Mouse (Mus musculus) urinary bladder, postnatal 14 days (tissue): ENCODE results near the gene Pou2f3.

ENCODE experiments used
- DNase-seq: peaks from one replicate; pipeline ENCODE4 v3.0.0; 2021; ENCODE audit warnings: low spot score

Gene Pou2f3

DNA sequence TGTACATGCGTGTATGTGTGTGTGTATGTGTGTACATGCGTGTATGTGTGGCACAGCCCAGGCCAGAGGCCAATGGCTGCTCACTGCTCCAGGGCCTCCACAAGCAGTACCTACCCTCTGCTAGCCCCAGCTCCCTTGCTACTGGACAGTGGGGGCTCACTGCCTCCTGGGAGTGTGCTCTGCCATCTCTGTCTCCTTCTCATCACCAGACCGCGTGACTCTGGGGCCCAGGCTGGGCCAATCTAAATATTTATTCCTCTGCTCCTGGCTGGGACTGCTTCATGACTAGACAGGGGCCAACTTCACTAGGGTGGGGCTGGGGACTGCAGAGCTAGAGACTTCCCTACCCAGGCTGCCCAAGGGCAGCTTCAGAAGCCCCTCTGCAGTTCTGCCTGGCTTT lies 21.6 kb upstream of the Pou2f3 start:
- peak; percentile 60 for DNase-seq

GRCm38 (mm10) chr9:43230886-43231285 lies 20.7 kb upstream of the Pou2f3 start:
- DNase-seq: no peak

- no peak for DNase-seq
Observed at GRCm38 (mm10) chr9:43229962-43230361, 19.8 kb upstream of the Pou2f3 start.

DNA sequence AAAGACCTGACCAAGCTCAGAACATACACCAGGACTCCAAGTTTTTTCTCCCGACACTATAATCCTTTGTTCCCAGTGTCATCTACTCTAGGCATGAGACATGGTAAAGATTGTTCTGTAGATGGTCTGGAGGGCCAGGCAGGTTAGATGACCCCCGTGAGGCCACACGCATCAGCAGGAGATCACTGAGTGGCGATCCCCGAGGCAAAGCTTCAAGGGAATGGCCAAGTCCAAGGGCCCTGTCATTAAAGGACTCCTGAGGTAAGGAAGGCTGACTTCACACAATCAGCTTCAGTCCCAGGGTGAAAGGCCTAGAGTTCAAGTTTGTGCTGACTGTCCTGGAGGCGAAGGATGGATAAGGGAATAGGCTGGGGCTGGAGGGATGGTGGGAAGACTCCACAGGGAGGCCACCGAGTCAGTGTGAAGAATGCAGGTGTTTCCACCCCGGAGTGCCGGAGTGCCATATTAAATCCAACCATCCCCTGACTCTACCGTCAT lies 19.3 kb upstream of the Pou2f3 start:
- DNase-seq: no peak

DNA sequence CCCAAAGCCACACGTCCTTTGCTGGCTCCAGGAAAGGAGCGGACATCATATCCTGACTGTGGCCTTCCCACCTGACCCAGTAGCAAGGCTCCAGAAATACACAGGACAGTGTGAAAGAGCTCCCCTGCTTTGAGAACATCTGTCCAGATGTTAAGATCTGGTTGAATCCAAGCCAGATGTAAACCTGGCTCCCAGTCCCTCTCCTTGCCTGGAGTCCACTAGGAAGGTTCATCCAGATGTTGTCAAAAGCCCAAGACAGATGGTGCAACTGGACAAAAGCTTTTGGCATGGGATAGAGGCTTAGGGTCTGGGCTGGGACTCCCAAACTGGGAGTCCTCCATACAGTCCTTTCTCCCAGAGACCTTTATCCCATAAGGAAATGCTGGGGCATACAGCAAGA lies 18.6 kb upstream of the Pou2f3 start:
- DNase-seq: no peak

- no peak for DNase-seq
Observed at GRCm38 (mm10) chr9:43227626-43228025, 17.5 kb upstream of the Pou2f3 start.

DNA sequence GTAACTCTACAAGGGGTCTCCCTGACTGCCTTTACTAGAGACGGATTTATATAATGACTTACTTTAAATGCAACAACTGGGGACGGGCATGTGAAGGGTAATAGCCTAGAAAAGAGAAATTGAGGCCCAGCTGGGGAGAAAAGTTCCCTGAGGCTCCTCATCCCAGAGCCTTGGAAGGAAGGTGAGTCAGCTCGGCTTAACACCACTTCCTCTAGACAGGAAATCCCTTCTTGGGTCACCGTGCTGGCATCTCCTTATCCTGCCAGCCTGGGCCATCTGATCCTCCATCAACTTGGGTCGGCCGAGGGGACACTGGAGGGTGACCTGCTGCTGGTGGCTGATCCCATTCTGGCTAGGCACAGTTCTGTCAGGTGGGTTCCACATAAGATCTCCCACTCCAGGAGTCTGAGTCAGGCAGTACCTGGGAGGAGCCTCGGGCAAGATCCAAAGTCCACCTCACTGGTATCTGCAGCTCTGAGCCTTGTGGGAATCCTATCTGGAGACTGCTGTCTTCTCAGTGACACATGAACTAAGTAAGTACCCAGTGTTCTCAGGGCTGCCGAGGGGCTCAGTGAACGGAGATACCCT lies 16.5 kb upstream of the Pou2f3 start:
- DNase-seq: no peak

GRCm38 (mm10) chr9:43225481-43225880 lies 15.3 kb upstream of the Pou2f3 start:
- DNase-seq: no peak

- no peak for DNase-seq
Observed at GRCm38 (mm10) chr9:43224771-43225355, 14.7 kb upstream of the Pou2f3 start.

DNA sequence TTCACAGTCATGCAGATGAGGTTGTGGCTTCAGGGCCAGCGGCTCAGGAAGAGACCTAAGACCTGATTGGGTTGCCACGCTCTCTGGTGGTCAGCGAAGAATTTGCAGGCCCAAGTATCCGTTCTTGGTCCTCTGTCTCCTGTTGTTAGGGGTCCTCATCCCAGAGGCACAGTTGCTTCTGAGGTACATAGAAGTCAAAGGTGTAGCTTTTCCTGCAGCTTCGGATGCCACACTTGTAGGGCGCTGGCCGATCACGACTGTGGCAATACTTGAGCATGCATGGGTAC lies 12.2 kb upstream of the Pou2f3 start:
- DNase-seq: no peak

DNA sequence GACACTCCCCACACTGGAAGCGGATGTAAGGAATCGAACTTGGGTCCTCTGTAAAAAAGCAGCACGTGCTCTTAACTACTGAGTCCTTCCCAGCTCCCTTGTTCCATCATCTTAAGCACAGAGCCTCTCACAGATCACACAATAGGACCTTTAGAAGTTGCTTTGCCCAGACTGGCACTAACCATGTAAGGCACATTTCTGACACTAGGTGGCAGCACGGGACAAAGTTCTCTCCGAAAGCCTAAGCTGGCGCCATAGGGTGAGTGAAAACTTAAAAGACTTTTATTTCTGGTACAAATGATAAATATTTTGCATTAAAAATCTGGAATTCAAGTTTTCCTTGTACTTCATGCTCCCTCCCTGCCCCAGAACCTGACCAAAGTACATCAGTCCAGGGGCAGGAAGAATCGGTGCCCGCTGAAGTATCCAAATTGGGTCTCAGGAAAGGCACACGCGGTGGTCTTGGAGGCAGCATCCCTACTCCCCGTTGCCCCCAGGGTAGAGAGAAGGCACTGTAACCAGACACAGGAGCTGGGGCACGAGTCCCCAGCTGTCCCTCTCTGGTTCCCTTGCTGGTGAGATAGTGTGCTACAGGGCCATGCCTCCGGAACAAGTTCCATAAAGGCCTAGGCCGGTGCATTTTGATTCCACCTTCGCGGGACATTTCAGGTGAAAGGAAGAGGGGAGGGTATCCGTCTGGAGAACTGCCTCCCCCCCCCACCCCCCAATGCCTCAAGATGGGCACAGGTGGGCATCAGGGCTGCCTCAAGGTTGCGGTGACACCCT lies 11.7 kb upstream of the Pou2f3 start:
- DNase-seq: peak; percentile 89

DNA sequence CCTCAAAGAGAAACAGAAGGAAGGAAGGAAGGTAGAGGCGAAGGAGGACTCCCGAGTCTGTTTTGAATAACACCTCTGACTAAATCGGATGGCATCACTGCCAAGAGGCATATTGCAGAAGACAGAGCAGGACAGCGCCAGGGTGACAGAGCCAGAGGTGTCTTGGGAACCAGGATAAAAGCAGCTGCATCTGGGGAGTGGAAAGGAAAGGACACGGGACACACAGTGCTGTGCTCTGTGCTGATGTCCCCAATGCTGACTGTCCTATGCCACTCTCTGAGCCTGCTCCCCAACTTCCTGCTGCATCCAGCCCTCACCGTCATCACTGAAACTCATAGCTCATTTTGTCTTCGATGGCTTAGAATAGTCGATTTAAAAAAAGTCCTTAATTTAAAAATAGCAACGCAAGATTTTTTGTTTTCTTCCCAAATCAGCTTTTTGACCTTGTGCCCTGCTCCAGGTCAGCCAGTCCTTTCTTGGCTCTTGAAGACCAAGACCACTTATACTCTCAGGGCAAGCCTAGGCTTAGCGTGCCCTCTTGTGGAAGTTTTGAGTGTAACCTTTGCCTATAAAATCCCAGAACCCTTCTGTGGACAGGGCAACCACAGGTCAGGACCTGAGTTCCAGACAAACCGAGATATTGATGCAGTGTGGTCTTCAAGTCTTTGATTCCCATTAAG lies 742 bp upstream of the Pou2f3 start:
- DNase-seq: peak; percentile 66

DNA sequence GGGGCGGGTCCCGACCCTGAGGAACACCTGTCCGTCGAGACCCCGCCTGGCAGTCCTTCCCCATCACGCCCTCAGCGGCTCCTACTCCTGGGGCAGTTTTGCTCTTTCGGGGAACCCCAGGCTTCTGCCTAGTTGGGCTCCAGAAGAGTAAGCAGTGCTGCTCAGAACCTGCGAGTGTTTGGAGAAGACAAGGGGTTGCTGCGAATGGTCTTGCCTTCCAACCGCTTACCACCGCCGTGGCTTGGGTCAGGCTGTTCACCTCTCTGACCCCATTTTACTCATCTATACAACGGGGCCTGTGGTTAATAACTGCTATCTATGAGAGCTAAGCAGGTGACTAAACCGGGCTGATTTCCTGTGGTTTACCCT lies 4.2 kb downstream of the Pou2f3 start:
- DNase-seq: no peak

GRCm38 (mm10) chr9:43205343-43206021 lies 4.7 kb downstream of the Pou2f3 start:
- no peak for DNase-seq

- no peak for DNase-seq
Observed at GRCm38 (mm10) chr9:43200212-43200611, 10.0 kb downstream of the Pou2f3 start.

GRCm38 (mm10) chr9:43194001-43194400 lies 16.2 kb downstream of the Pou2f3 start:
- no peak for DNase-seq

GRCm38 (mm10) chr9:43191561-43191960 lies 18.6 kb downstream of the Pou2f3 start:
- DNase-seq: no peak

- DNase-seq: no peak
Observed at GRCm38 (mm10) chr9:43189021-43189356, 21.2 kb downstream of the Pou2f3 start.

- no peak for DNase-seq
Observed at GRCm38 (mm10) chr9:43188309-43189020, 21.7 kb downstream of the Pou2f3 start.

GRCm38 (mm10) chr9:43179614-43180013 lies 30.6 kb downstream of the Pou2f3 start:
- no peak for DNase-seq

DNA sequence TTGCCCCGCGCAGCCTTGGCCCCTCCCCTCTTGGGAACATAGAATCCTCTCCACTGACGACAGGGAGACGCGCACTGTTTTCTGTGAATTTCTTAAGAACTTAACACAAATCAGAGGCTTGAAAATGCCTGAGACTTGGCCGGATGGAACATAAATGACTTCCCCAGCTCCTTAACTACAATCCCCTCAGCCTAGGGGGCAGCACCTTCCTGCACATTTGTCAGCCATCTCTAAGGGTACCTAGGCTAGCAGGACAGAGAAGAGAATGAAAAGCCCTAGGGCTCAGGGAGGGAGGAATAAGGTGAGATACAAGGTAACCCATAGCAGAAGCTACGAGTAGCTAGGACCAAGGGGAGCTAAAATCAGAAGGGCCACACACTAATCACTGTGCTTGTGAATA lies 32.0 kb downstream of the Pou2f3 start:
- DNase-seq: no peak

GRCm38 (mm10) chr9:43167081-43167480 lies 43.1 kb downstream of the Pou2f3 start:
- no peak for DNase-seq
